Mouse (Mus musculus) CH12.LX (cell line): ENCODE measurements around the gene Cfap61. TPM values are rescaled to one million over a fixed set of nuclear protein-coding genes. Genes with fewer than 3 reads are reported as not detected.

Experiments used
- DNase-seq: peaks from one replicate; pipeline ENCODE4 v3.0.0-alpha.2; 2013; ENCODE audit errors: extremely low read depth
- H3K27ac ChIP-seq: 2 replicates; pipeline ENCODE4 v1.5.1; 2012; ENCODE audit warnings: low read depth, mild to moderate bottlenecking, control low read depth, moderate library complexity; ENCODE audit not compliant: insufficient read depth
- H3K27me3 ChIP-seq: replicated peaks from 2 replicates; pipeline ENCODE3; 2012; ENCODE audit warnings: inconsistent platforms
- H3K36me3 ChIP-seq, 2 experiments: replicated peaks in 1 of 2; 2 replicates each; pipeline versions ENCODE3 to v1.6.1; 2012; ENCODE audit warnings: inconsistent platforms in 1 of 2, low read length in 1 of 2, mild to moderate bottlenecking in 1 of 2, mixed read lengths in 1 of 2, moderate library complexity in 1 of 2; ENCODE audit not compliant: control insufficient read depth in 1 of 2, insufficient read depth in 1 of 2
- H3K4me1 ChIP-seq, 2 experiments: 2 replicates each; pipeline ENCODE4 v1.6.1; 2012; ENCODE audit warnings: inconsistent platforms in 1 of 2, moderate library complexity in 1 of 2; ENCODE audit not compliant: insufficient read depth in 2 of 2, control insufficient read depth in 1 of 2
- H3K4me2 ChIP-seq: 2 replicates; pipeline ENCODE4 v1.6.1; 2012; ENCODE audit warnings: low read depth, mild to moderate bottlenecking, control low read depth; ENCODE audit not compliant: poor library complexity, insufficient read depth, severe bottlenecking
- H3K4me3 ChIP-seq, 3 experiments: fragments of 150-350 bp in 1 of 3; sonication (generic) in 1 of 3; replicated peaks in 1 of 3; 2 replicates each; pipeline versions ENCODE3 to v1.5.1; 2011 to 2012; ENCODE audit warnings: low read depth in 2 of 3, low read length in 2 of 3, mild to moderate bottlenecking in 2 of 3, moderate library complexity in 2 of 3, control low read depth in 1 of 3, improper control_type of control experiment in 1 of 3, inconsistent platforms in 1 of 3, mixed read lengths in 1 of 3; ENCODE audit not compliant: poor library complexity in 1 of 3
- H3K79me2 ChIP-seq: replicated peaks from 2 replicates; pipeline ENCODE4 v1.6.1; 2012; ENCODE audit warnings: mild to moderate bottlenecking, moderate library complexity; ENCODE audit not compliant: control insufficient read depth, poor library complexity, insufficient read depth, severe bottlenecking; ENCODE audit errors: extremely low read depth
- H3K9ac ChIP-seq: 2 replicates; pipeline ENCODE4 v1.6.1; 2012; ENCODE audit warnings: low read depth, mild to moderate bottlenecking, control low read depth, moderate library complexity; ENCODE audit not compliant: insufficient read depth
- H3K9me3 ChIP-seq: replicated peaks from 2 replicates; pipeline ENCODE3; 2012; ENCODE audit warnings: low read length, inconsistent platforms, mixed read lengths
- CHD1 ChIP-seq: IDR thresholded peaks from 2 replicates; pipeline ENCODE4 v1.6.1; 2012; ENCODE audit warnings: low read depth, low read length, improper control_type of control experiment, inconsistent platforms
- CHD2 ChIP-seq: IDR thresholded peaks from 2 replicates; pipeline ENCODE4 v1.6.1; 2011; ENCODE audit warnings: low read length, improper control_type of control experiment
- CTCF ChIP-seq, 2 experiments: IDR thresholded peaks in 1 of 2; conservative IDR thresholded peaks in 1 of 2; 2 replicates each; pipeline ENCODE4 v1.5.1; 2011 to 2012; ENCODE audit warnings: low read depth in 2 of 2, low read length in 2 of 2, improper control_type of control experiment in 1 of 2, inconsistent platforms in 1 of 2, mild to moderate bottlenecking in 1 of 2, moderate library complexity in 1 of 2
- ELF1 ChIP-seq: IDR thresholded peaks from 2 replicates; pipeline ENCODE4 v1.6.1; 2014; ENCODE audit warnings: low read depth, mild to moderate bottlenecking, inconsistent platforms, low read length, improper control_type of control experiment
- EP300 ChIP-seq: IDR thresholded peaks from 2 replicates; pipeline ENCODE4 v1.6.1; 2011; ENCODE audit warnings: low read length, improper control_type of control experiment
- GABPA ChIP-seq: IDR thresholded peaks from 2 replicates; pipeline ENCODE4 v1.6.1; 2012; ENCODE audit warnings: low read depth, low read length, improper control_type of control experiment, inconsistent platforms; ENCODE audit not compliant: insufficient replicate concordance
- JUN ChIP-seq: IDR thresholded peaks from 2 replicates; pipeline ENCODE4 v1.6.1; 2011; ENCODE audit warnings: low read depth, mild to moderate bottlenecking, low read length, improper control_type of control experiment, moderate library complexity; ENCODE audit not compliant: insufficient read depth
- JUND ChIP-seq: conservative IDR thresholded peaks from 2 replicates; pipeline ENCODE4 v1.6.1; 2011; ENCODE audit warnings: low read depth, low read length, improper control_type of control experiment
- KAT2A ChIP-seq: IDR thresholded peaks from 2 replicates; pipeline ENCODE4 v1.6.1; 2012; ENCODE audit warnings: low read length, improper control_type of control experiment, inconsistent platforms; ENCODE audit not compliant: insufficient replicate concordance
- MXI1 ChIP-seq: IDR thresholded peaks from 2 replicates; pipeline ENCODE4 v1.6.1; 2011; ENCODE audit warnings: mild to moderate bottlenecking, low read depth, low read length, improper control_type of control experiment
- NRF1 ChIP-seq: IDR thresholded peaks from 2 replicates; pipeline ENCODE4 v1.6.1; 2014; ENCODE audit warnings: low read depth, mild to moderate bottlenecking, inconsistent platforms, low read length, improper control_type of control experiment, moderate library complexity
- PAX5 ChIP-seq: IDR thresholded peaks from 2 replicates; pipeline ENCODE4 v1.6.1; 2012; ENCODE audit warnings: low read length, inconsistent platforms, mixed read lengths
- POLR2AphosphoS2 ChIP-seq: IDR thresholded peaks from 2 replicates; pipeline ENCODE4 v1.6.1; 2011; ENCODE audit warnings: low read depth, low read length, improper control_type of control experiment
- RAD21 ChIP-seq: IDR thresholded peaks from 2 replicates; pipeline ENCODE4 v1.6.1; 2011; ENCODE audit warnings: low read depth, mild to moderate bottlenecking, low read length, improper control_type of control experiment, moderate library complexity
- RCOR1 ChIP-seq: conservative IDR thresholded peaks from 2 replicates; pipeline ENCODE4 v1.6.1; 2012; ENCODE audit warnings: low read depth, mild to moderate bottlenecking, inconsistent platforms, low read length, improper control_type of control experiment
- SMC3 ChIP-seq: IDR thresholded peaks from 2 replicates; pipeline ENCODE4 v1.6.1; 2011; ENCODE audit warnings: low read depth, low read length, improper control_type of control experiment
- TBP ChIP-seq: conservative IDR thresholded peaks from 2 replicates; pipeline ENCODE4 v1.6.1; 2011; ENCODE audit warnings: low read depth, low read length, improper control_type of control experiment
- TCF12 ChIP-seq: IDR thresholded peaks from 2 replicates; pipeline ENCODE4 v1.6.1; 2014; ENCODE audit warnings: low read depth, mild to moderate bottlenecking, inconsistent platforms, low read length, improper control_type of control experiment
- USF1 ChIP-seq: IDR thresholded peaks from 2 replicates; pipeline ENCODE4 v1.6.1; 2014; ENCODE audit warnings: low read depth, mild to moderate bottlenecking, inconsistent platforms, low read length, improper control_type of control experiment
- ZKSCAN1 ChIP-seq: IDR thresholded peaks from 2 replicates; pipeline ENCODE4 v1.6.1; 2012; ENCODE audit warnings: low read depth, inconsistent platforms, low read length, improper control_type of control experiment, borderline replicate concordance
- ZNF384 ChIP-seq: IDR thresholded peaks from 2 replicates; pipeline ENCODE4 v1.6.1; 2012; ENCODE audit warnings: low read depth, low read length, improper control_type of control experiment, inconsistent platforms
- dilution Hi-C: fragments of 300-500 bp; cut with MboI; formaldehyde crosslinking; loops from 2 replicates; pipeline ENCODE4 v1.14.3; 2020; ENCODE audit warnings: low sequenced_read_pairs; ENCODE audit not compliant: extremely low pct_unique_long_range_greater_than_20kb, extremely low pct_ligation_motif_present
- in situ Hi-C: fragments of 300-500 bp; cut with MboI; formaldehyde crosslinking; loops from 3 replicates; pipeline ENCODE4 v1.14.3; 2019; ENCODE audit warnings: low sequenced_read_pairs, low pct_ligation_motif_present, low pct_unique_long_range_greater_than_20kb, mixed read lengths
- polyA plus RNA-seq: library from polyadenylated mRNA; unstranded; fragments of >175 nt; gene quantifications from 2 replicates; pipeline ENCODE4 v1.2.1, GENCODE M21; 2012; ENCODE audit warnings: low read depth; ENCODE audit not compliant: insufficient read length
- total RNA-seq, 2 experiments: library from RNA; depleted of rRNA; stranded (reverse); fragments of 300-350 nt in 1 of 2; fragments of >200 nt in 1 of 2; gene quantifications; 2 replicates each; pipeline ENCODE4 v1.2.3; 2012 to 2014

The Cfap61 gene
- total and polyA plus RNA-seq, 3 experiments = 0.34 TPM; not detected in 2

DNA sequence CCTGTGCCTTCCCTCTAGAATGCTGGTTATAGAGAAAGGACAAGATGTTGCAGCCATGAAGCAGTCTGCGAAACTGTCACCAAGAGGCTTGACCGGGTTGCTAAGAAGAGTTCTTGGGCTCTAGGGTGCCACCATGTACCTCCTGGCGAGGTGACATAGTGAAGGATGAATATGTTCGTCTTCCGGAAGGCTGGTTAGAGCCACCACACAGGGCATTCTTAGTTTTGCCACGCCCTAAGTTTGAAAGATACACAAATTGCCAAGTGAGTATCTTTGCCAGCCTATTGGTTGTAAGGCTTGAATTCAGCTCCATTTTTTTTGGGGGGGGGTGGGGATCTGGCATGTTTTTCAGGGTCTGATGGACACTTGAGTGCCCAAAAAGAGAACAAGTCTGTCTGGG, 23.5 kb downstream of the Cfap61 start:
- Histone ChIP-seq H3K9ac (no peak overlapping the region), H3K4me2 (no peak overlapping the region), H3K27ac (no peak overlapping the region), H3K9me3 (peaks cover 2% of the 10 kb centered on the region), H3K4me3 (no peak overlapping the region), H3K4me1 (no peaks in the 10 kb centered on the region), H3K27me3 (no peaks in the 10 kb centered on the region), H3K79me2 (no peaks in the 10 kb centered on the region), H3K36me3 (no peaks in the 10 kb centered on the region)
- DNase-seq = no peak
- in situ Hi-C loops (loop anchor here (10.0 to 25.0 kb wide), 4 partner anchors 279 to 654 kb away; no protein-coding TSS in a partner anchor), dilution Hi-C loops (no loop called here)
- TF ChIP-seq ZKSCAN1 (no peak), ZNF384 (no peak), SMC3 (no peak), PAX5 (no peak), EP300 (no peak), JUND (no peak), USF1 (no peak), MXI1 (no peak), TBP (no peak), RCOR1 (no peak), CTCF (conservative IDR thresholded peaks at IDR 0.05 in 1 of 2, IDR thresholded peaks at IDR 0.05 in 1 of 2; ENCODE audit: low read depth in 2 of 2, low read length in 2 of 2) (no peak), GABPA (no peak), NRF1 (no peak), CHD2 (no peak), KAT2A (no peak), CHD1 (no peak), ELF1 (no peak)

DNA sequence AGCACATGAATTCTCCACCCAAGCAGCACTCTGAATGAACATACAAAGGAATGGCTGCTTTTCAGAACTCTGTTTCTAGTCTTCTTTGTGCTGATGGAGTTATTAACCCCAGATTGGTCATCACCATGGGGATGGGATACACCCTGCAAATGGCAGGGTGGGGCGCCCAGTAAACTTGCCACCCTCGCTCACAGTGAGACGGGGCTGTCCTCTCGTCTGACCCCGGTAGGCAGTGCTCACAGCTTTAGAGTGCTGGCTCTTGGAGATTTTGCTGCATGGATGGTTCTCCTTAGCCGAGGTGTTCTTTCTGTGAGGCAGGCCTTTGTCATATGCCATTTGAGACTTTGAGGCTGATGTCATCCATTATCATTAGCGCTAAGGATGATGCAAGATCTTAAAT, 24.0 kb downstream of the Cfap61 start:
- no peaks in the 10 kb centered on the region for H3K36me3 ChIP-seq
- no peaks in the 10 kb centered on the region for H3K4me1 ChIP-seq
- no peak overlapping the region for H3K27ac ChIP-seq
- DNase-seq = no peak
- H3K9me3 ChIP-seq = peaks cover 2% of the 10 kb centered on the region
- H3K27me3 ChIP-seq = no peaks in the 10 kb centered on the region
- no peak overlapping the region for H3K4me2 ChIP-seq
- no peaks in the 10 kb centered on the region for H3K79me2 ChIP-seq
- in situ Hi-C loops (loop anchor here (10.0 to 25.0 kb wide), 4 partner anchors 279 to 654 kb away; no protein-coding TSS in a partner anchor), dilution Hi-C loops (no loop called here)
- no peak for TF ChIP-seq JUN
- TF ChIP-seq RAD21 = no peak
- no peak for TF ChIP-seq POLR2AphosphoS2
- TF ChIP-seq KAT2A = no peak
- TF ChIP-seq TCF12 = no peak
- H3K9ac ChIP-seq = no peak overlapping the region
- no peak overlapping the region for H3K4me3 ChIP-seq
